Mouse (Mus musculus): ENCODE data around the gene Kcnj10.

The Kcnj10 gene

DNA sequence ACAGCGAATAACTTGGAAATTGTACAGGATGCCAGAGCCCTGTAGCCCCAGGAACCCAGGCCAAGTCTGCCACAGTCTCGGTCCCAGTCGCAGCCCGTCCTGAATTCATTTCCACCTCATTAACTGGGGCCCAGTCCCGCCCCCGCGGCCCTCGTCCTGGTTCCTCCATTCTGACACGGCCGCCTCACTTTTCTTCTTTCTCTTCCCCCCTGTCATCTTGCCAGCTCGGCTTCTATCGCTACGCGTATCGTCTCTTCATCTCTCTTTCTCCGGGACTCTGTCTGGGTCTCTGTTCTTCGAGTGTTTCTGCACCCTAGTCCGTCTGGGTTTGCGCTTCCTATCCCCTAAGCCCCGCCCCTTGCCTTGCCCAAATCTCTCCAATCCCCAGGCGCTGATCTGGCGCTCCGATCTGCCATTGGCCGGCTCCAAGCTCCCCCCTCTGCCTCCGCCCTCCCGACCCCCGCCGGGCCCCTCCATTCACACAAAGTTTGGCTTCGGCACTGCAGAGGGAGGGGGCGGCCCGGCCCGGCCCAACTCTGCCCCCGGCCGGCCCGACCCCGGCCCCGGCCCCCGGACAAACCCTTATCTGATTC, at the start of gene Kcnj10:
TSS of gene Kcnj10 (plus strand) at position 482 of the 593 bp plus-strand sequence.
- peak; percentile 87 for DNase-seq (ENCODE audit: low spot score)

DNA sequence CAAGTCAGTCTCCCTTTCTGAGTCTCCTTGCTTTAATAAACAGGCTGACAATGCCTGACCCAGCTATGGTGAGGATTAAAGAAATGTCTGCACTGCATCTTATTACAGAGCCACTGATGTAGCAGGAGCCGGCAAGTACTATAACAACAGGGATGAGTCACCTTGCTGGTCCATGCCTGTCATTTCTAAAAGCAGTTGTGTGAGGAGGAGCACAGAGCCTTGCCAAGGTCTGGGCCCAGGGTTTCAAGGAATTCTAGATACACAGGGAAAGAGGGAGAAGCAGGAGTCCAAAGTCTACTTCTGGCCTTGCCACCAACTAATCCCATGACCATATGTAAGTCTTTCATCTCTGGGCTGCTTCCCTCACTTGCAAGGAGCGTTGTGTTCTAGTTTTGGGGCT, 48.1 kb upstream of the Kcnj10 start:
- no peak for DNase-seq (ENCODE audit: low spot score)

DNA sequence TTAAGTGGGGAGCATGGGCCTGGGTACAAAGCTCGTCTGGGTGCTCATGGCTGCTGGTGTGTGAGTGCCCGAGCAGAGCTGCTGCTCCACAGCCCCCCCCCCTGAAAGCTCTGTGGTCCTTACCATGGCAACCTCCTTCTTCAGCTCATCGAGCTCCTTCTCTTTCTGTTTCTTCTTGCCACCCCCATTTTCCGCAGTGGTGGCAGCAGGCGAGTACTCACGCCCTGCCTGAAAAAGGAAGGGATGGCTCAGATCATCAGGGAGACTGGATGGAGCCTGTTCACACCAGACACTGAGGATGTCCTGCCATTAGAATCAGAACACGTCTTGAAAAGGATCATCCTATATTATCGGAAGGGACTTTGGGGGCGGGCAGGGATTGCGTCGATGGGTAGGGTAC, 47.6 kb upstream of the Kcnj10 start:
- no peak for DNase-seq (ENCODE audit: low spot score)

DNA sequence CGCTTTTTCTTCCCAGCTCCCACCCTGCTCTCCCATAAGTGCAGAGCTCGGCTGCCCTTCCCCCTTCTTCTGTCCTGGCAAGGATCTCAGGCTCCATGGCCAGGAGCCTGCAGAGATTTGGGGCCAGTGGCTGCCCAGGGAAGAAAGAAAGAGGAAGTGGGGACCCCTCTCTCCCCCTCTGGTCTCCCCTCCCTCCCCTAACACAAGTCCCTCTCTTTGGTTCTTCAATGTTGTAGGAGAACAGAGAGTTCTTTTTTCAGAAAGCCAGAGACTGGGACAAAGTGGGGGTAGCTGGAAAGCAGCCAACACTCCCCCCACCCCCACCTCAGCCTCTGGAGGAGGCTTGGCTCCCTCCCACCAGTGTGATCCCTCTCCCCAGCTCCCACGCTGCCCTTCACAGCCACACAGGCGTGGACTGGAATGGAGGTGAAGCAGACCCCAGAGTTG, 45.2 kb upstream of the Kcnj10 start:
- DNase-seq (ENCODE audit: low spot score) = no peak

DNA sequence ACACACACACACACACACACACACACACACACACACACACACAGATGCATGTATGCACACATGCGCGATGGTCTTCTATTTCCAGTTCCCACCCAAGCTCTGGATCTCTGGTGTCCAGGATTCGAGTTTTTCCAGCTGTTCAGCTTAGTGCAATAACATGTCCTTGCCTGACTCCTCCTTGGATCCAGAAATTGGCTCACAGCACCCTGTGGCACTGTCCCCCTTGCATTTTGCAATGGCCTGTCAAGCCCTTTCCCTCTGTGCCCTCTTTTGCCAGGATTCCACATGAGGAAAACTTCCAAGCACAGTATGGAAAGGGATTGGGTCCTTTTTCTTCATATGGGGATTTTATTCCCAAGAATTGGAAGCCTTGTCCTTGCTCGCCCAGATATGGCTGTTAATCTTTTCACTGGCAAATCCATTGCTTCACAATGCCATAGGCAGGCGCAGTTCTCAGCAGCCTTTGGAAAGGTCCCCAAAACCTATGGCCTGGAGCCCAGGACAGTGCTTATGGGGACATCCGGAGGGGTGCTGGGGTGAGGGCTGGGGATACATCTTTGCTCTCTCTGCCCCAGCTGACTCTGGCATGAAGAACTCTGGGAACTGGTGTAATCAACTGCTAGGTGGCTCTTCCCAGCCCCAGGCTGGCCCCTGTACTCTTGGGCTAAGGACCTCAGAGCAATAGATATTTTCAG, 44.0 kb upstream of the Kcnj10 start:
- DNase-seq (ENCODE audit: low spot score) = no peak

DNA sequence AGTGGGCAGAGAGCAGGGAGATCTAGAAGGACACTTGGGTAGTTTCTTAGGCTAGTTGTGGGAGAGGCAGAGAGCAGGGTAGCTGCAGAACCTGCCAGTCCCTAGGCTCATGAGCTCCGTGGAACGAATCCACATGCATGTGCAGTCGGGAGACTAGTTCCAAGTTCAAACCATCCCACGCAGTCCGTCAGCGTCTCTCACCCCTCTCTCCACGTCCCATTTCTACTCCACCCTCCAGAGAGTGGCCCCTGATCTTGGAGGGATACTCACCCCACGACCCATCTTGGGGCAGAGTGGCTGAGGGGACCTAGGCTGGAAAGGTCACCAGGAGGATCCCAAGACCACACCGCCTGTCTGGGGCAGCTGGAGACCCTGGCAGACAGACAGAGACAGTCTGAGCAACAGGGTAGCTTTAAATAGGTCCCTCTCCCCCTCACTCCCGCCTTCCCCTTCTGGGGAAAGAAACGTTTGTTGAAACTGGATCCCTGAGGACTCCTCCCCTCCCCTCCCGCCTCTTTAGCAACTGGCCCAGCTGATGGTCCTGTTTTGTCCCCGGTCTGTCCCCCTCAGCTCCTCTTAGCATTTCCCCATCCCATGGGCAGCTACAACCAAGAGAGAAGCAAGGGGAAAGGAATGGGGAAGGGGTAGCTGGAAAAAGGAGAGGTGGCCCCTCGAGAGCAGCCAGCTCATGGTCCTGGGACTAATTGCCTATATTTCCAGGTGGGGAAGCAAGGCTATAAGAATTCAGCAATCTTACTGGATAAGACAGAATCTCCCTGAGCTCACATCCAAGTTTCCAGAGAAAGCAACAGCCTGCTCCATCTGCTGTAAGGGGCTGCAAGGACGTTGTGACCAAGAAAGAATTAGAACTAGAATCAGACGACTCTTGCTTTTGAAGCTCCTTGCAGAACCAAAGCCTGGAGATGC, 43.1 kb upstream of the Kcnj10 start, which contains the start of gene Atp1a2:
TSS of gene Atp1a2 (minus strand) at position 454 of the 927 bp plus-strand sequence.
- peak; percentile 61 for DNase-seq (ENCODE audit: low spot score)

DNA sequence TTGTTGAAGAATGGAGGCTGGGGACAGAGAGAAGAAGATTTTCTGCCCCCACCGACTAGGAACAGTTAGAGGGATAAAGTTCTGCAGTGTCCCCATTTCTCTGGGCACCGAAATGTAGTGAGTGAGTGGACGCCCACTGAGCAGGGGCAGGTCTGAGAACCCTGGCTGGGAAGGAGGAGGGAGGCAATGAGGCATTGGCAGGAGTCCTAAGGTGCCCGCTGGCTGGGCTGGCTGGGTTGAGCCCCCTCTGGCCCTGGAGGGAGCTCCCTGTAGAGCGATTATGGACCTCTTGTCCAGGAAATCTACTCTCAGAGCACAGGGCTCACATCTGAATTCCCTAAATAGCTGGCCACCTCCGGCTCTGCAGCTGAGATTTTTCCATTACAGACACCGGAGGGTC, 41.5 kb upstream of the Kcnj10 start:
- DNase-seq (ENCODE audit: low spot score) = no peak

DNA sequence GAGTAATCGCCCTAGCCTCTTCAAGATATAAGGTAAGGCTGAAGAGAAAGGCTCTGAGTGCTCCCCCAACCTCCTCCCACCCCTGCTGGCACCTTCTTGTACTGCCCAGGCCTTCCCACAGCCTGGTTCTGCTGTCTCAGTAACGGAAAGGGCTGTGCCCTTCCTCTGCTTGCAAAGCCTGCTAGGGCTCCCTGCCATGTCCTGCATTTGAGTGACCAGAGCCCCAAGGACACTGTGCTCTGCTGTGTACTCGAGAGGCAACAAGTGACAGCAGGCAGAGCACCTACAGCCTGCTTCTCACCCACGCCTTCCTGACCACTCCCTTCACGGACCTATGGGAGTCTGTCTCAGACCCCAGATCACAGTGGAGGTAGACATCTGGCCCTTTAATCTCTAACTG, 40.8 kb upstream of the Kcnj10 start:
- DNase-seq (ENCODE audit: low spot score) = no peak

DNA sequence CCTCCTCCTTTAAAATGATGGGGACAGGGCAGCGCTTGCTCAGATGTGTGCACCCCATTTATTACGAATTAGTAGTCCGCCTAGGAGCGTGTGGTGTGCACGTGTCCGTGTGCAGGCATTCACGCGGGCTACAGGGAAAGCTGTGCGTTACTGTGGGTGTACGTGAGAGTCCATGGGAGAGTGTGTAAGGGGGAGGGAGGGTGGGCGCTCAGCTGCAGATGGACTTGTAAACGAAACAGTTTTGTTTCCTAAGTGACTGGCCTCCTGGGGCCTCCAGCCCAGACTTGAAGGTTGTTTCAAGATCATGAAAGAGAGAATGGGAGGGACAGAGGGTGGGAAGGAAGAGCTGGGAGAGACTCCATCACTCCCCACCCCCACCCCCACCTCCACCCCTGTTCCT, 39.8 kb upstream of the Kcnj10 start:
- DNase-seq (ENCODE audit: low spot score) = no peak

DNA sequence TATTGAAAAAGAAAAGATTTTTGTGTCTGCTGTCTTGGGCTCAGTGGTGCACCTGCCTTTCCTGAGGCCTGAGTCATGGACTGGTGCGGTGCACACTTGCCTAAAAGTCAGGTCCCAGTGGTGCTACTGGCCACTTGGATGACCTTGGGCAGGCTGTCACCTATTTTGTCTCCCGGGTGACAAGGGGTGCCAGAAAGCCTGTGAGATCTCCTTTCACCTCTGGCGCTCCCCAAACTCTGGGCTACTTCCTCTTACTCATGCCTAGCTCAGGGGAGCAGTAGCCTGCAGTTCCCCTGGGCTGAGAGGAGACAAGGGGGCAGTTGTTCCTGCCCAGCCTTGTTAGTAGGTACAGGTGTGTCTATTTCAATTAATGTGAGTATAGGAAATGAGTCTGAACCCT, 38.7 kb upstream of the Kcnj10 start:
- DNase-seq (ENCODE audit: low spot score) = no peak

DNA sequence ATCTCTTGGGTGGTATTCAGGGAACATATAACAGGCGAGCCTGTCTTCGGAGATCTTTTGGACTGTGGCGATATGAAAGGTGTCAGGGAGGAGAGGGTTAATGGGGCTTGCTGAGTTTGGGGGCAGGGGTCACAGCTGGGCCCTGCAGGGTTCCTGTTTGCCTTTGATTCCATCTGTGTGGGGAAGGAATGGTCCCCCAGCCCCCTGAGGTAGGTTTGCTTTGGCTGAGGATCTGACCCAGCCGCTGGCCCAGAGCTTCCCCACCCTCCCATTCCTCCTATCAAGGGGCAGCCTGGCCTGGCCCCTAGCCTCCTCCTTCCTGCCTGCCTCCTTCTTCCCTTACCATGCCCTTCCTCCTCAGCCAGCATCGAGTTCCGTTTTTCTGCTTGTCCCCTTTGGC, 38.2 kb upstream of the Kcnj10 start:
- DNase-seq (ENCODE audit: low spot score) = no peak

DNA sequence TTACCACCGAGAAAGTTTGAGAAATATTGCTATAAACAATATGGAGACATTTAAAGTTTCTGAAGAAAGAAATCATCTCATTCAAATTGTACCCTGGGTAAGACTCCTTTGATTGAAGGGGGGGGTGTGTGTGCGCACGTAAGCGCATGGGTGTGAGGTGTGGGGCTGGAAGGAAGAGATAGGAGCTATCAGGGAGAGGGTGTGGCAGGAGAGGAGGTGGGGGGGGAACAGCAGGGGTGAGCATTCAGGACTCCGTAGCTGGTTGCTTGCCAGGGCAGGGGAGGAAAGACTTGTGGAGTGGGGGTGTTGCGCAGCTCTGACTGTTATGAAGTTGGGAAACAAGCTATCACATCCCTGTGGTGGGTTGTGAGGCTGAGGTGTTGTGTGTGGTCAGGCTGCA, 36.6 kb upstream of the Kcnj10 start:
- DNase-seq (ENCODE audit: low spot score) = peak; percentile 12

DNA sequence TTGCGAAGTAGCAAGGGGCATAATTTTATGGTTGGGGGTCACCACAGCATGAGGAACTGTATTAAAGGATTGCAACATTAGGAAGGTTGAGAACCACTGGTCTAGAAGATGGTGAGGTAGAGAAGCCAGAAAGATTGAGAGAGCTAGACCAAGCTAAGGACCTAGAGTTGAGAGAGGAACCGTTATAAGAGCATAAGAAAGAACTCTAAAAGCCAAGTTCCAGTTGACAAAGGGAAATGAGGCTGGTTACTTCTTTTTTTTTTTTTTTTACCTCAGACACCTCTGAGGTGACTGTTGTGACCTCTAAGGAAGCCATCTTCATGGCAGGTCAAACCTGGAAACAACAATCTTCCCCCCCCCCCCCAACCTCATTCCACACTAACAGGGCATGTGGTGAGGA, 35.9 kb upstream of the Kcnj10 start:
- no peak for DNase-seq (ENCODE audit: low spot score)

DNA sequence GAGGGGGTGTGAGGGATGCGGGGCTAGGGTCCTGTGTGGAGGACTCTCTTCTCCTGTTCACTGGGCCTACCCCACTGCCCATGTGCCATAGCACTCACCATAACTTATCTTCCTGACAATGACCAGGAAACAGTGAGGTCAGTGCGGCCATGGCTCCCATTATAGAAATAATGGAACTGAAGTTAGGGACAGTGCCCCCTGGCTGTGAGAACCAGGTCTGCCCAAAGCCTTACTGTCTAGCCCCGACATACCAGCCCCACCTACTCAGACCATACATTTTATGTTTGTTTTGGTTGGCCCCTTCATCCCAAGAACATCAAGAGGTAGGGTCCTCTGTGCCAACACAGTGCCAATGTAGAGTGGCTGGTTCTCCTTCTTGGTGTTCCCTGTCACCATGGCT, 35.4 kb upstream of the Kcnj10 start:
- DNase-seq (ENCODE audit: low spot score) = no peak

DNA sequence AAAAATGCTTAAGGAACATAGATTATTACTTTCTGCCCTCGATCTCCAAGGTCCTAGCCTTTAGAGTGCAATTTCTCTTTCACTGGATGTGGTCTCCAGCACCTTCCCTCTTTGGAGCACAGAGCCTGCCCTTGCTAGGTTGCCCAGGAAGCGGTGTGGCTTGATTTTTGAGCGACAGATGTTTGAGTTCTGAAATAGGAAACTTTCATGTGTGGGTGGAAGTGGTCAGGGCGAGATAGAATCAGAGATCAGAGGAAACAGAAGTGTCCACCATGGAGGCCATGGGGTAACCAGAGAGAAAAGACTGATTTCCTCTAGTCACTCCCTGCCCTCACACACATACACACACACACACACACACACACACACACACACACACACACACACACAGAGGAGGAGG, 34.8 kb upstream of the Kcnj10 start:
- no peak for DNase-seq (ENCODE audit: low spot score)

DNA sequence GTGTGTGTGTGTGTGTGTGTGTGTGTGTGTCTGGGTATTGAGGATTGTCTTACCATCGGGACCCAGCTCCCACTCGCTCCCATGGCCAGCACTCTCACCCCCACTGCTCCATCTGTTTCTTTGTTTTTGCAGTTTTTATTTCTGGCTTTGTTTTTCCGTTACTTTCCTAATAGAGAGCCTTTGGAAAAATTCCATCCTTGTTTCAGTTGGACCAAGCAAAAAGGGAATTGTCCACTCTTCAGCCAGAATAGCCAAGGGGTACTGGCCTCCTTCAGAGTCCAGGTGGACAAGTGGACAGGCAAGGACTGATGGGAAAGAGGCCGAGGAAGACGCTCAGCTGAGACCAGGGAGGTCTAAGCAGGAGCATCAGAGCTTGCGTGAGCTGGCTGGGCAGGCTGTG, 34.1 kb upstream of the Kcnj10 start:
- peak; percentile 45 for DNase-seq (ENCODE audit: low spot score)

DNA sequence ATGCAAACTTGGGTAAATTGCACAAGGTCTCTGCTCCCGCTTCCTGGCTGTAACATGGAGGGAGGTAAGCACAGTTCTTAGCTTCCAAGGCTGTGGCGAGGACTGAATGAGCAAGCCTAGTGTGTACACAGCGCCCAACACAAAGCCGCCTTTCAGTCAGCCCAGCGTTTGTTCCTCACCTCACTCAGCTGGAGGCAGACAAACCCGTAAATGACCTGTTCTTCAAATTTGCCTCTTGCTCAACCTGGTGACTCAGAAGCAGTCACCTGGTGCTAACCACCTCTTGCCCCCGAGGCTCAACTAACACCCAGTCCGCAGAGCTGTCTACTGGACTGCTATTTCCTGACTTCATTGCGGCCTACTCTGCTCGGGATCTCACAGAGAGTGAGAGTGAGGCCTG, 33.1 kb upstream of the Kcnj10 start:
- no peak for DNase-seq (ENCODE audit: low spot score)

DNA sequence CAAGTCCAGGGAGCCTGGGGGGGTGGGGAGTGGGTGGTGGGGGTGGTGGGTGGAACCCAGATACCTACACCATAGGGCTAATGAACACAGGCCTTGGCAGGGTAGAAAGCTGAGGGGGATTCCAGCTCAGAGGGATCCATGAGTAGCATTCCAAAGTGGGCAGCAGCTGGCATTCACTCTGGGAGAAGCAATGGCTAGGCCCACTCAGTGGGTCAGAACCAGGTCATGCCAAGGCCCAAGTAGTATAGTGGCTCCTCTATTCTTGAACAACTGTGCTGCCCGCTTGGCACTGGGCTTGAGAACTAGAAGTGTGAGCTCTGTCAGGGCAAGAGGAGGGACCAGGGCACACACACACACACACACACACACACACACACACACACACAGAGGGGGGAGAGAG, 32.6 kb upstream of the Kcnj10 start:
- DNase-seq (ENCODE audit: low spot score) = no peak

DNA sequence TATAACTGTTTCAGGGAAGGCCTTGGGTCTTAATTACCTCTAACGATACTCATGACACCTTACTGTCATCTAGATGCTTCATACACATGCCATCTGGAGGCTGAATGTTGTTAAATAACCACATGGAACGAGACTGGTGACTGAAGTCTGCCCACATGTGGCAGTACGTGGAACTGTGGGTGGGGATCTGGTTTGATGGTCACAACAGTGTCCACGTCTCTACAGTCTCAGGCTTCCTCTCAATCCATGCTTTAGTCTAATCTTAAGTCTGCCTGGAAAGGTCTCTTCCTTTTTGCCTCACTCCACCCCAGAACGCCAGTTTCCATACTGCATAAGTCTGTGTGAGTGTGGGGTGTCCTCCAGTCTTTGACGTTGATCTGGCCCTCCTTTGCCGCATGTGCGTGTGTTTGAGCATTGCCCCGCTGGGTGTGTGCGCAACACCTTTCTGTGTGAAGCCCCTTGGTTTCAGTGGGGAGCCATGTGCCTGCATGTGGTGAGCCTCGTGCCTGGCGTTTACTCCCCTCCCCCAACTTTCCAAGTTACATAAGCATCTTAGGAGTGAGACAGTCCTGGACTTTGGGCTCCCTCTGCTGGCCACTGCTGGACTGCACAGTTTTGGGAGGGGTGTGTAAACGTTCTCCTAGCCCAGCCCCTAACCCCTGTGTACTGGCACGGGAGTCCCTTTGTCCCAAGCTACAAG, 31.2 kb upstream of the Kcnj10 start:
- peak; percentile 95 for DNase-seq (ENCODE audit: low spot score)

DNA sequence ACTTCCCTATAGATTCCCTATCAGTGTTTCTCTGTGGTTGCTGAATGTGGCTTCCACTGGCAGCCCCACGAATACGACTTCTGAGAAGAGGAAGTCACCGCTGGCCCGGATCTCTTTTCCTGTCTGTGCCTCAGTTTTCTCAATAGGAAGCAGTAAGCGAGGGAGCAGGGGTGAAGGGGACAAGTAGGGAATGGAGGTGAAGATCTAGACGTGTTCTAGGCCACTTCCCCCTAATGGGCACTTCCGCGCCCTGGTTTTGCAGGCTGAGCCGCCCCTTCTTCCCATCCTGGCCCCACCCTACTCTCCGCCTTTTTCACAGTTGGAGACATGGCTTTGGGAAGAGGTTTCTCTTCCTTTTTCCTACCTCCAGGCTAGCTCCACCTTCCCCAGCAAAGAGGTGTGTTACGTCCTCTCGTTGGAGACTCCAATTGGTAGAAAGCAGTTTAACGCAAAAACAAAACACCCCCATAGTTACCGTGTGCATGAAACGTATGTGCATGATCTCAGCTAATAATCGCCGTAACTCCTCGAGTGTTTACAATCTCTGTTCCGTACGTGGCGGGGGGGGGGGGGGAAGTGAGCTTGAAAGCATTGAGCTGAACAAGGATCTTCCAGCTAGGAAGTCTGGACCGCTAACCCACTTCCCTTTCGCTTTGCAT, 29.6 kb upstream of the Kcnj10 start:
- DNase-seq (ENCODE audit: low spot score) = no peak

DNA sequence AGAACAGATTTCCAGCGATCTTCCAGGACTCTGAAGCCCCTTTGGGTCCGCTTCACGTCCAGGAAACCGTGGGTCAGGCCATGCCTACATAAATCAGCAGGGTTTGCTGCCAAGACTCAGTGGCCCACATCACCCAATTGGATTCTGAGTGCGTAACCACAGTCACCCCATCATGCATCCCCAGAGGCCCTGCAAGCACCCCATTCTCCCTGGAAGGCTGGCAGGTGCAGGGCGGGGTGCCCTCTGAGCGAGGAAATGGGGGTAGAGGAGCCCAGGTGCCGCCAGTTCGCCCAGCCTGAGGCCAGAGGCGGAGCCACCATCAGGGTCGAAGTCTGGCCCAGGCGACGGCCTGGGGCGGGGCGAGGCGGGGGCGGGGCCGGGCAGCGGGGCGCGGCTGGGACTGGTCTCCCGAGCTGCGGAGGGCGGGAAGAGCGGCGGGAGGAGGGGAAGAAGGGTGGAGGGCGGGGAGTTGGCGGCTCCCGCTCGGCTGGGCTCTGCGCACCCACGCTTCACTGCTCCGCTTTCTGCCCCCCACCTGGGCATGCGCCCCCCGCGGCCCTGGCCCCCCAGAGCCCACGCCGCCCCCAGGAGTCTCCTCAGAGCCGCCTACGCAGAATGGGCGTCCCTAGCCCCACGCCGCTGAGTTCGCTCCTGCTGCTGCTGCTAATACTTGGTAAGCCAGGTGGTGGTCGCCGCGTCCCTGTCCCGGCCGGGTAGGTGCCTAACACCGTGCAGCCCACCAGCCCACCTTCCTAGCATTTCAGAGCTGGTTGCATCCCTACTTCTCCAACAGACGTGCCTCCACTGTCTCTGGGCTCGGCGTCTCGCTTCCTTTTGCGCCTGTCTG, 28.9 kb upstream of the Kcnj10 start:
- peak; percentile 80 for DNase-seq (ENCODE audit: low spot score)

Data from layer of hippocampus, adult 11-12 months (tissue).